Mouse (Mus musculus): ENCODE results near the gene Bpifa3. TPM values are rescaled to one million over a fixed set of nuclear protein-coding genes. Genes with fewer than 3 reads are reported as not detected.
A peak's percentile ranks its signal among the peaks of the same experiment; 100 is the strongest.

Gene Bpifa3
- not detected in 2 replicates for total RNA-seq (2014; rRNA removed)
- not detected in 2 replicates for polyA plus RNA-seq (2012; rRNA removed)

DNA sequence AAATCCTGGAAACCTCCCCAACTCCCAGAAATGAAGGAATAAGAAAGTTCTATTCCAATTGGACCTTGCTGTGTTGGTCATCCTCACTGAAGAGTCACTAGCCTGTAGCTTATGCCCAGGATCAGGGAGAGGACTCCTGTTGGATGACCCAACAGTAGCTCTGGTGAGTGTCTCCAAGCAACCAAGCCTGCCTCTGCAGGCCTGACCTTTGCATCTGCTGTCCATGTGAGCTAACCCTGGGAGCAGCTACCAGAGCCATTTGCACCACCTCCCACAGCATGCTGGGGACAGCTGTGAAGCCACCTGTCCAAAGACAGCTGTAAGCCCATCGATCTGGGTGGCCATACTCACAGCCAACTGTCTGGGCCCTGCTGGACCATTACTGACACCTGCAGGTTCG, at the start of gene Bpifa3:
Gene Bpifa3 (plus strand): TSS at position 217 of the 400 bp plus-strand sequence.
- no peak for DNase-seq (ENCODE audit: extremely low read depth, low read depth, low spot score)
- no peak within 1 kb of the TSS for H3K27ac ChIP-seq (replicated peaks; ENCODE audit: insufficient read depth, low read depth, low read length)
- WGBS, result 55% methylated on average over 2 of the region's 2 CpGs
- H3K4me1 ChIP-seq (ENCODE audit: control insufficient read depth, insufficient read depth, low read length), result no peaks in the 10 kb centered on the region
- no peak within 1 kb of the TSS for H3K9ac ChIP-seq (ENCODE audit: low read depth, low read length)
- no peak within 1 kb of the TSS for H3K4me3 ChIP-seq (ENCODE audit: insufficient read depth, low read depth, low read length)
- H3K27me3 ChIP-seq (ENCODE audit: control insufficient read depth, insufficient read depth, low read length), result no peaks in the 10 kb centered on the region; the same call in 1 of the 2 replicates
- TF ChIP-seq POLR2A (IDR thresholded peaks at IDR 0.05; ENCODE audit: extremely low read depth, insufficient read depth, low read length) (no peak), CTCF (IDR thresholded peaks at IDR 0.05; ENCODE audit: low read depth, low read length) (no peak)
- no peaks in the 10 kb centered on the region for H3K36me3 ChIP-seq (ENCODE audit: control insufficient read depth, insufficient read depth, low read length)
- H3K79me2 ChIP-seq (ENCODE audit: control insufficient read depth, insufficient read depth, low read length), result no peaks in the 10 kb centered on the region

DNA sequence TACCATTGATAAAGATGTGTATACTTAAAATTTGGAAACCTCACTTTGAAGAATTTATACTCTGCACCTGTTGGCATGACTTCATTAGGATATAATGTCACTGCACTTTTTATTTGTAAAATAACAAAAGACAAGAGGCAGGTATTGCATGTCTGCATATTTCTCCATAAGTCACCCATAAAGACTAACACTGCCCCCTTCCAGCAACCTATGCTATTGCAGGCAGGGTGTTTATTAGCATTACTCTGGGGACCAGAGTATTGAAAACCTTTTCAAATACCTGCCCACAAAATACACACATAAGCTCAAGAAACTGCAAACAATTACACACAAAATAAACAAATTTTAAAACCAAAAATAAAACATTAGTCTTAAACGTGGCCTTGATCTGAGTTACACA, 32.4 kb upstream of the Bpifa3 start:
- Histone ChIP-seq H3K27me3 (ENCODE audit: control insufficient read depth, insufficient read depth, low read length) (no peaks in the 10 kb centered on the region), H3K9ac (ENCODE audit: low read depth, low read length) (no peak overlapping the region), H3K27ac (replicated peaks; ENCODE audit: insufficient read depth, low read depth, low read length) (no peak overlapping the region), H3K4me1 (ENCODE audit: control insufficient read depth, insufficient read depth, low read length) (no peaks in the 10 kb centered on the region), H3K36me3 (ENCODE audit: control insufficient read depth, insufficient read depth, low read length) (no peaks in the 10 kb centered on the region), H3K4me3 (ENCODE audit: insufficient read depth, low read depth, low read length) (no peak overlapping the region), H3K79me2 (ENCODE audit: control insufficient read depth, insufficient read depth, low read length) (no peaks in the 10 kb centered on the region)
- peak; percentile 3 for DNase-seq (ENCODE audit: extremely low read depth, low read depth, low spot score)
- no peak for TF ChIP-seq CTCF (IDR thresholded peaks at IDR 0.05; ENCODE audit: low read depth, low read length)
- 40% methylated on average over 1 of the region's 1 CpGs for WGBS

DNA sequence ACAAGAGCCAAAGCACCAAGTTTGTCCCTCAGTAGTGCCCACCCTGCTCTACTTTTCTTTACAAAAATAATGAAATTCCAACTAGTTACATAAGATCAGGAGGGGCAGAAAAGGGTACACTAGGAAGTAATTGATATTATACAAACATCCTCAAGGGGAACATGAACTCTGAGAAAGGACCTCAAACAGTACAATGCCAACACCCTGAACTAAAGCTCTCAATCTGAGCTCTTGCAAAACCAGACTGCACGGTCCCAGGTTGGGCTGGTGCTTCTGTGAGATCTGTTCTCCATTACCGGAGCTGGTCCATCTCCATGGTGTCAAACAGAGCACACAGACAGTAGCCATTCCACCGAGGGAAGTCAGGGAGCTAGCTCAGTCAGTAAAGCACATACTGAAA, 12.8 kb upstream of the Bpifa3 start:
- DNase-seq (ENCODE audit: extremely low read depth, low read depth, low spot score), result no peak
- TF ChIP-seq POLR2A (IDR thresholded peaks at IDR 0.05; ENCODE audit: extremely low read depth, insufficient read depth, low read length) (no peak), CTCF (IDR thresholded peaks at IDR 0.05; ENCODE audit: low read depth, low read length) (no peak)
- H3K79me2 ChIP-seq (ENCODE audit: control insufficient read depth, insufficient read depth, low read length), result no peaks in the 10 kb centered on the region
- H3K36me3 ChIP-seq (ENCODE audit: control insufficient read depth, insufficient read depth, low read length), result no peaks in the 10 kb centered on the region
- H3K9ac ChIP-seq (ENCODE audit: low read depth, low read length), result no peak overlapping the region
- no peaks in the 10 kb centered on the region for H3K4me1 ChIP-seq (ENCODE audit: control insufficient read depth, insufficient read depth, low read length)
- WGBS, result 79% methylated on average over 3 of the region's 3 CpGs
- H3K27ac ChIP-seq (replicated peaks; ENCODE audit: insufficient read depth, low read depth, low read length), result no peak overlapping the region
- no peaks in the 10 kb centered on the region for H3K27me3 ChIP-seq (ENCODE audit: control insufficient read depth, insufficient read depth, low read length)
- H3K4me3 ChIP-seq (ENCODE audit: insufficient read depth, low read depth, low read length), result no peak overlapping the region

DNA sequence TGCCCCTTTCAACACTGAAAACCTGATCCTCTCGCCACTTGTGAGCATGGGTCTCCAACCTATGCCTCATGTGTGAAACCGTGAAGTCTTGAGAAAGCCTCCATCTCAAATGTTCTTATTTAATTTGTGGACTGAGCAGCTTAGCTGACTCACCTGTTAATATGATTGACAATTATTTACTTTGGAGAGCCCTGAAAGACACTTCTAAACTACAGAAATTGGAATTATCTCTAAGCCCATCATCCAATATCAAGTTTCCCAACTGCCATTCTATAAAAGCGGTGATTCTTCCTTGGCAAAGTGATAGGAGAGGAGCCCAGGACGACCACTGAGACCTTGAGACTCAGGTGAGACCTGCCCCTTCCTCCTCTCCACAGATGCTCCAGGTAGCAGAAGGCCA, 12.4 kb downstream of the Bpifa3 start, which contains the start of gene Bpifa1:
Gene Bpifa1 (plus strand): TSS at position 301 of the 400 bp plus-strand sequence.
- WGBS, result 81% methylated on average over 4 of the region's 4 CpGs
- no peak for TF ChIP-seq CTCF (IDR thresholded peaks at IDR 0.05; ENCODE audit: low read depth, low read length)
- TF ChIP-seq POLR2A (IDR thresholded peaks at IDR 0.05; ENCODE audit: extremely low read depth, insufficient read depth, low read length), result no peak

DNA sequence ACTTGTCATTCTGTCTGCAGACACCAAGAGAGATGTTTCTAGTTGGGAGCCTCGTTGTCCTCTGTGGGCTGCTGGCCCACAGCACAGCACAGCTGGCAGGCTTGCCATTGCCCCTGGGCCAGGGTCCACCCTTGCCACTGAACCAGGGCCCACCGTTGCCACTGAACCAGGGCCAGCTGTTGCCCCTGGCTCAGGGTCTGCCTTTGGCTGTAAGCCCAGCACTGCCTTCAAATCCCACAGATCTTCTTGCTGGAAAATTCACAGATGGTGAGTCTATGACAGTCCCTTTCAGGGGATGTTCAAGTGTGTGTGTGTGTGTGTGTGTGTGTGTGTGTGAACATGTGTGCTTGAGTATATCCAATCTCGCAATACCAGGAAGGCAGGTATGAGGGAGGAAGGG, 13.6 kb downstream of the Bpifa3 start:
- no peak overlapping the region for H3K4me3 ChIP-seq (ENCODE audit: insufficient read depth, low read depth, low read length)
- TF ChIP-seq CTCF (IDR thresholded peaks at IDR 0.05; ENCODE audit: low read depth, low read length) (no peak), POLR2A (IDR thresholded peaks at IDR 0.05; ENCODE audit: extremely low read depth, insufficient read depth, low read length) (no peak)
- no peak for DNase-seq (ENCODE audit: extremely low read depth, low read depth, low spot score)
- WGBS, result 83% methylated on average over 3 of the region's 3 CpGs
- no peaks in the 10 kb centered on the region for H3K4me1 ChIP-seq (ENCODE audit: control insufficient read depth, insufficient read depth, low read length)
- no peak overlapping the region for H3K9ac ChIP-seq (ENCODE audit: low read depth, low read length)
- H3K27ac ChIP-seq (replicated peaks; ENCODE audit: insufficient read depth, low read depth, low read length), result no peak overlapping the region
- H3K36me3 ChIP-seq (ENCODE audit: control insufficient read depth, insufficient read depth, low read length), result no peaks in the 10 kb centered on the region
- H3K79me2 ChIP-seq (ENCODE audit: control insufficient read depth, insufficient read depth, low read length), result no peaks in the 10 kb centered on the region
- no peaks in the 10 kb centered on the region for H3K27me3 ChIP-seq (ENCODE audit: control insufficient read depth, insufficient read depth, low read length)

More for the DNA sequence above, 12.4 kb downstream of the Bpifa3 start, which contains the start of gene Bpifa1:
- Histone ChIP-seq H3K27ac (replicated peaks; ENCODE audit: insufficient read depth, low read depth, low read length) (no peak within 1 kb of the TSS), H3K9ac (ENCODE audit: low read depth, low read length) (no peak within 1 kb of the TSS), H3K4me1 (ENCODE audit: control insufficient read depth, insufficient read depth, low read length) (no peaks in the 10 kb centered on the region), H3K4me3 (ENCODE audit: insufficient read depth, low read depth, low read length) (no peak within 1 kb of the TSS), H3K79me2 (ENCODE audit: control insufficient read depth, insufficient read depth, low read length) (no peaks in the 10 kb centered on the region), H3K27me3 (ENCODE audit: control insufficient read depth, insufficient read depth, low read length) (no peaks in the 10 kb centered on the region), H3K36me3 (ENCODE audit: control insufficient read depth, insufficient read depth, low read length) (no peaks in the 10 kb centered on the region)
- no peak for DNase-seq (ENCODE audit: extremely low read depth, low read depth, low spot score)

DNA sequence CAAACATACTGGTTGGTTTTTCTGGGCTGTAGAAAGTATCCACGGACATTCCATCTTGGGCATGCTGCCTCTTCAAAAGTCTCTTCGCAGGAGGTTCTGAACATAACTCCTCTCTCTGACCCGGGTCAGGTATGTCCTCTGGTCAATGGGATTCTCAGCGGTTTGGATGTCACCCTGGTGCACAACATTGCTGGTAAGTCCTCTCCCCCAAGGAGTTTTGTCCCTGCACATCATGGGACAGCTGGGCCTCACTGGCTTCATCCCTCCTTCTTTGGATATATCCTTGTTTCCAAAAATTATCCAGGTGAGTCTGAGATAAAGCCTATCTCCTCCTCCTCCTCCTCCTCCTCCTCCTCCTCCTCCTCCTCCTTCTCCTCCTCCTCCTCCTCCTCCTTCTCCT, 17.4 kb downstream of the Bpifa3 start:
- no peak overlapping the region for H3K27ac ChIP-seq (replicated peaks; ENCODE audit: insufficient read depth, low read depth, low read length)

More for the DNA sequence above, 17.4 kb downstream of the Bpifa3 start:
- no peak for DNase-seq (ENCODE audit: extremely low read depth, low read depth, low spot score)
- Histone ChIP-seq H3K4me1 (ENCODE audit: control insufficient read depth, insufficient read depth, low read length) (no peaks in the 10 kb centered on the region), H3K4me3 (ENCODE audit: insufficient read depth, low read depth, low read length) (no peak overlapping the region), H3K9ac (ENCODE audit: low read depth, low read length) (no peak overlapping the region), H3K27me3 (ENCODE audit: control insufficient read depth, insufficient read depth, low read length) (no peaks in the 10 kb centered on the region), H3K79me2 (ENCODE audit: control insufficient read depth, insufficient read depth, low read length) (no peaks in the 10 kb centered on the region), H3K36me3 (ENCODE audit: control insufficient read depth, insufficient read depth, low read length) (no peaks in the 10 kb centered on the region)
- 73% methylated on average over 4 of the region's 4 CpGs for WGBS
- no peak for TF ChIP-seq CTCF (IDR thresholded peaks at IDR 0.05; ENCODE audit: low read depth, low read length)
- no peak for TF ChIP-seq POLR2A (IDR thresholded peaks at IDR 0.05; ENCODE audit: extremely low read depth, insufficient read depth, low read length)
